Mouse (Mus musculus): ENCODE measurements around the gene Iqcn. TPM values are rescaled to one million over a fixed set of nuclear protein-coding genes. Genes with fewer than 3 reads are reported as not detected.

Iqcn gene
- polyA plus RNA-seq (2016; fragmentation: Nextera tagmentation; extraction: Ambion mirVana), result not detected in 2 replicates

- Histone ChIP-seq H3K4me3 (replicated peaks) (no peak within 1 kb of the TSS), H3K4me1 (replicated peaks) (peaks cover 20% of the 10 kb centered on the region), H3K27me3 (no peaks in the 10 kb centered on the region), H3K9me3 (0 out of 2 replicates have a peak, but pooled peaks cover 4% of the 10 kb centered on the region), H3K4me2 (no peak within 1 kb of the TSS), H3K36me3 (peaks cover 18% of the 10 kb centered on the region), H3K9ac (replicated peaks) (no peak within 1 kb of the TSS), H3K27ac (no peak within 1 kb of the TSS)
- WGBS, result 92% methylated on average over 3 of the region's 3 CpGs
- ATAC-seq (ENCODE audit: insufficient number of reproducible peaks, insufficient read depth, low FRiP score, low TSS enrichment, low read depth), result no peak
Observed at GRCm38 (mm10) chr8:70703287-70703686, at the start of gene Iqcn. Gene Iqcn (plus strand): TSS chr8:70703457.

GRCm38 (mm10) chr8:70654121-70654520, 49.1 kb upstream of the Iqcn start:
- Histone ChIP-seq H3K4me3 (replicated peaks) (no peak overlapping the region), H3K4me1 (replicated peaks) (peaks cover 30% of the 10 kb centered on the region), H3K27ac (no peak overlapping the region), H3K4me2 (no peak overlapping the region), H3K36me3 (peaks cover 72% of the 10 kb centered on the region), H3K9ac (replicated peaks) (no peak overlapping the region), H3K9me3 (no peaks in the 10 kb centered on the region), H3K27me3 (no peaks in the 10 kb centered on the region)
- WGBS, result 69% methylated on average over 1 of the region's 1 CpGs
- ATAC-seq (ENCODE audit: insufficient number of reproducible peaks, insufficient read depth, low FRiP score, low TSS enrichment, low read depth), result no peak

GRCm38 (mm10) chr8:70655469-70655868, 47.8 kb upstream of the Iqcn start:
- no peaks in the 10 kb centered on the region for H3K9me3 ChIP-seq
- ATAC-seq (ENCODE audit: insufficient number of reproducible peaks, insufficient read depth, low FRiP score, low TSS enrichment, low read depth), result no peak
- H3K27ac ChIP-seq, result peak overlapping the region; percentile 70; the same call in 1 of the 2 replicates
- H3K4me2 ChIP-seq, result no peak overlapping the region
- no peaks in the 10 kb centered on the region for H3K27me3 ChIP-seq
- peaks cover 59% of the 10 kb centered on the region for H3K36me3 ChIP-seq
- H3K9ac ChIP-seq (replicated peaks), result no peak overlapping the region
- H3K4me1 ChIP-seq (replicated peaks), result peaks cover 32% of the 10 kb centered on the region
- WGBS, result 53% methylated on average over 2 of the region's 2 CpGs
- H3K4me3 ChIP-seq (replicated peaks), result no peak overlapping the region

- Histone ChIP-seq H3K36me3 (peaks cover 50% of the 10 kb centered on the region), H3K4me2 (no peak overlapping the region), H3K27me3 (no peaks in the 10 kb centered on the region), H3K4me1 (replicated peaks) (peaks cover 34% of the 10 kb centered on the region), H3K9ac (replicated peaks) (no peak overlapping the region), H3K27ac (peak overlapping the region; percentile 70), H3K9me3 (no peaks in the 10 kb centered on the region), H3K4me3 (replicated peaks) (no peak overlapping the region)
- 74% methylated on average over 13 of the region's 13 CpGs for WGBS
- ATAC-seq (ENCODE audit: insufficient number of reproducible peaks, insufficient read depth, low FRiP score, low TSS enrichment, low read depth), result no peak
Observed at GRCm38 (mm10) chr8:70656193-70656790, 47.0 kb upstream of the Iqcn start.

GRCm38 (mm10) chr8:70657214-70657613, 46.0 kb upstream of the Iqcn start:
- Histone ChIP-seq H3K4me3 (replicated peaks) (no peak overlapping the region), H3K27me3 (no peaks in the 10 kb centered on the region), H3K4me2 (no peak overlapping the region), H3K27ac (no peak overlapping the region), H3K4me1 (replicated peaks) (peaks cover 34% of the 10 kb centered on the region), H3K9me3 (no peaks in the 10 kb centered on the region), H3K9ac (replicated peaks) (no peak overlapping the region), H3K36me3 (peaks cover 41% of the 10 kb centered on the region)
- 95% methylated on average over 3 of the region's 3 CpGs for WGBS
- no peak for ATAC-seq (ENCODE audit: insufficient number of reproducible peaks, insufficient read depth, low FRiP score, low TSS enrichment, low read depth)

- H3K4me3 ChIP-seq (replicated peaks), result no peak overlapping the region
- no peak for ATAC-seq (ENCODE audit: insufficient number of reproducible peaks, insufficient read depth, low FRiP score, low TSS enrichment, low read depth)
Observed at GRCm38 (mm10) chr8:70657739-70658138, 45.5 kb upstream of the Iqcn start.

GRCm38 (mm10) chr8:70658897-70659603, 44.2 kb upstream of the Iqcn start:
- WGBS, result under 1% methylated on average over 31 of the region's 31 CpGs
- H3K4me2 ChIP-seq, result peak overlapping the region; percentile 84
- peak overlapping the region; percentile 76 for H3K4me3 ChIP-seq (replicated peaks)
- peaks cover 30% of the 10 kb centered on the region for H3K36me3 ChIP-seq
- H3K9me3 ChIP-seq, result no peaks in the 10 kb centered on the region
- H3K9ac ChIP-seq (replicated peaks), result peak overlapping the region; percentile 76
- H3K4me1 ChIP-seq (replicated peaks), result peaks cover 29% of the 10 kb centered on the region
- peak; percentile 2; the same call in 1 of the 2 replicates for ATAC-seq (ENCODE audit: insufficient number of reproducible peaks, insufficient read depth, low FRiP score, low TSS enrichment, low read depth)
- H3K27me3 ChIP-seq, result no peaks in the 10 kb centered on the region
- peak overlapping the region; percentile 86 for H3K27ac ChIP-seq

More at GRCm38 (mm10) chr8:70657739-70658138, 45.5 kb upstream of the Iqcn start:
- Histone ChIP-seq H3K4me1 (replicated peaks) (peaks cover 29% of the 10 kb centered on the region), H3K9me3 (no peaks in the 10 kb centered on the region), H3K36me3 (peaks cover 36% of the 10 kb centered on the region), H3K27ac (no peak overlapping the region), H3K27me3 (no peaks in the 10 kb centered on the region), H3K9ac (replicated peaks) (no peak overlapping the region), H3K4me2 (peak overlapping the region; percentile 84; the same call in 1 of the 2 replicates)
- 81% methylated on average over 2 of the region's 2 CpGs for WGBS

- Histone ChIP-seq H3K4me1 (replicated peaks) (peaks cover 29% of the 10 kb centered on the region), H3K9me3 (no peaks in the 10 kb centered on the region), H3K9ac (replicated peaks) (peak overlapping the region; percentile 76), H3K4me2 (peak overlapping the region; percentile 84), H3K27ac (peak overlapping the region; percentile 86), H3K4me3 (replicated peaks) (peak overlapping the region; percentile 76), H3K36me3 (peaks cover 27% of the 10 kb centered on the region), H3K27me3 (no peaks in the 10 kb centered on the region)
- ATAC-seq (ENCODE audit: insufficient number of reproducible peaks, insufficient read depth, low FRiP score, low TSS enrichment, low read depth), result peak; percentile 96
- WGBS, result 1% methylated on average over 44 of the region's 44 CpGs
Observed at GRCm38 (mm10) chr8:70659604-70660272, 43.5 kb upstream of the Iqcn start.

GRCm38 (mm10) chr8:70660273-70660725, 43.0 kb upstream of the Iqcn start, which contains the start of gene Pgpep1:
Gene Pgpep1 (minus strand): TSS chr8:70660388.
- Histone ChIP-seq H3K27ac (peak within 1 kb of the TSS; percentile 86), H3K4me3 (replicated peaks) (peak within 1 kb of the TSS; percentile 76), H3K9ac (replicated peaks) (peak within 1 kb of the TSS; percentile 76), H3K9me3 (no peaks in the 10 kb centered on the region), H3K36me3 (peaks cover 22% of the 10 kb centered on the region), H3K4me1 (replicated peaks) (peaks cover 29% of the 10 kb centered on the region), H3K4me2 (peak within 1 kb of the TSS; percentile 84), H3K27me3 (no peaks in the 10 kb centered on the region)
- no peak; the same call in 1 of the 2 replicates for ATAC-seq (ENCODE audit: insufficient number of reproducible peaks, insufficient read depth, low FRiP score, low TSS enrichment, low read depth)
- 5% methylated on average over 14 of the region's 14 CpGs for WGBS

- ATAC-seq (ENCODE audit: insufficient number of reproducible peaks, insufficient read depth, low FRiP score, low TSS enrichment, low read depth), result no peak
- 71% methylated on average over 4 of the region's 4 CpGs for WGBS
- no peaks in the 10 kb centered on the region for H3K27me3 ChIP-seq
- H3K9ac ChIP-seq (replicated peaks), result no peak overlapping the region
- 0 out of 2 replicates have a peak, but pooled peaks cover 3% of the 10 kb centered on the region for H3K9me3 ChIP-seq
- H3K27ac ChIP-seq, result no peak overlapping the region
- H3K4me1 ChIP-seq (replicated peaks), result peaks cover 16% of the 10 kb centered on the region
- no peaks in the 10 kb centered on the region for H3K36me3 ChIP-seq
- no peak overlapping the region for H3K4me3 ChIP-seq (replicated peaks)
- no peak overlapping the region for H3K4me2 ChIP-seq
Observed at GRCm38 (mm10) chr8:70663691-70664090, 39.6 kb upstream of the Iqcn start.

- ATAC-seq (ENCODE audit: insufficient number of reproducible peaks, insufficient read depth, low FRiP score, low TSS enrichment, low read depth), result no peak
- Histone ChIP-seq H3K4me1 (replicated peaks) (peaks cover 11% of the 10 kb centered on the region), H3K4me2 (no peak overlapping the region), H3K9me3 (0 out of 2 replicates have a peak, but pooled peaks cover 3% of the 10 kb centered on the region), H3K36me3 (no peaks in the 10 kb centered on the region), H3K27me3 (no peaks in the 10 kb centered on the region), H3K27ac (no peak overlapping the region), H3K9ac (replicated peaks) (no peak overlapping the region), H3K4me3 (replicated peaks) (no peak overlapping the region)
- 71% methylated on average over 3 of the region's 3 CpGs for WGBS
Observed at GRCm38 (mm10) chr8:70664631-70665030, 38.6 kb upstream of the Iqcn start.
